Mouse (Mus musculus) thymus, postnatal 14 days (tissue): ENCODE measurements at regions not wholly inside any gene's neighbourhood (a gene's known extent, or its start where the extent isn't known, plus 50 kb on each side); places are given as distances from the start of the nearest gene placed in this dataset.

Experiments used
- DNase-seq: peaks from one replicate; pipeline ENCODE4 v3.0.0; 2021

DNA sequence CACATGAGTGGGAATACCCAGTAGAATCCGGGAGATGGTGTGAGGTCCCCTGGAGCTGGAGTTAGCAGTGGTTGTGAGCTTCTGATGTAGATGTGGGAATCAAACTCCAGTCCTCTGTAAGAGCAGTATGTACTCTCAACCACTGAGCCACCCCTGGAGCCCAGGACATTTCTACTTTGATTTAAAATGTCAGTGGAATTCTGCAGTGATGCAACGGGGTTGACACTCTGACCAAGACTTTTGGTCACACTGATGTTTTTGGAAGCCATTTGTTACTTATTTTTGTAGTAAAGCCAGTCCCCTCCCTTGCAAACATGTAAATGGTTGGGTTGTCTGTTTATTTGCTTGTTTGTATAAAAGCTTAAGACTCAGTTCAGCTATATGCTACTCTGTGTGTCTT is 53.6 kb upstream of the Bcl6 start:
- DNase-seq, result no peak

- DNase-seq, result no peak
Observed at GRCm38 (mm10) chr16:24041403-24041802, 52.8 kb upstream of the Bcl6 start.

GRCm38 (mm10) chr16:24039765-24040164 is 51.1 kb upstream of the Bcl6 start:
- DNase-seq, result no peak
